Mouse (Mus musculus): ENCODE measurements at regions not wholly inside any gene's neighbourhood (a gene's known extent, or its start where the extent isn't known, plus 50 kb on each side); places are given as distances from the start of the nearest gene placed in this dataset.

- no peak for DNase-seq (ENCODE audit: low read depth)
These were observed 385.3 kb upstream of the Tnc start for GRCm38 (mm10) chr4:64432097-64432496.

DNA sequence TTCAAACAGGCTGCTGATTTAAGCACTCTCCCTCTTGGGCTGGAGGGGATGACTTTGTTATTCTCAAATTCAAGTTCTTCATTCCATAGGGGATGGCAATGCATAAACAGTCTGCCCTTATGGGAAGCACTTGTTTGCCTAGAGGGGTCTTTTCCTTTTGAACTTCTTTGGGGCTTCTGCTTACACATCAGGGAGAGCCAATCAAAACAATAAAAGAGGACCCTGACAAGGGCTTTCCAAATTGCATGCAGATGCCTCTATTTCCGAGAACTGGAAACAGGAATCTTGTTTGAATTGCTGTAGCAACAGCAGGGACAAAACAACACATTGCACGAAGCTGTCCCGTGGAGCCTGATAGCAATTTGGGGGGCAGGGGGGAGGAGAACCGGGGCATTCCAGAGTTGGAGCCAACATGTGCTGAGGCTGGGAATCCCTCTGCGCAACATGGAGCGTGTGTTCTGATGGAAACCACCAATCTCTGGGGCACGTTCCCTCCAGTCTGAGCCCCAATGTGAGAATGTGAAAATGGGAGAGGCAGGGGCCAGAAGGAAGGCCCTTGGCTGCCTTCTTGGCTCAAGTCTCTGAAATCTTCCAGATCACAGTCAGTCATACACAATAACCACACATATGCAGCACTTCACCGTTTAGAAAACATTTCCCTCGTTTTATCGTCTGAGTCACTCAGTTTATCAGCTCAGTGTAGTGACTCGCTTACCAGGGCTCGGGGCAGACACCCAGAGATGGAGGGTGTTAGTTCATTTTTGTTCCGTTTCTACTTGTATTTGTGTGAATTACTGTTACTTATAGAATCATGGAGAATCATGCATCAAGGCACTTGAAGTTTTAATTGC, 391.2 kb upstream of the Tnc start:
- DNase-seq (ENCODE audit: low read depth), result no peak

GRCm38 (mm10) chr4:64451442-64451841, 404.6 kb upstream of the Tnc start:
- no peak for DNase-seq (ENCODE audit: low read depth)

DNA sequence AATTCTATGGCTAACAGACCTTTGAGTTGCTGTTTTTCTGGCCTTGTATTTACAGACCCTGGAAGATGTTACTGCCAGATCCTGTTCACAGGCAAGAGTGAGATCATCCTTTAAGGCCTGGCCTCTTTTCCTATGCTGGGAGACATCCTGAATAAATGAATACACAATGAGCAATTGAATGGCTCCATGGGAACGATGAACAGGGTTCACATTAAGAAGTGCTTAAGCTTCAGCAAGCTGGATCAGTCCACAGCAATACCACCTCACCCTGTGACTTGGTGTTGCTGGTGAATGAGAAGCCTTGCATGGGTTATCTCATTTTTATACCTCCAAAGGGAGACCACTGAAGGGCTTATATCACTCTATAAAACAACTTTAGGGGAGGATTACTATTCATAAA, 405.1 kb upstream of the Tnc start:
- no peak for DNase-seq (ENCODE audit: low read depth)

GRCm38 (mm10) chr4:64492260-64492962, 445.6 kb upstream of the Tnc start:
- no peak for DNase-seq (ENCODE audit: low read depth)

DNA sequence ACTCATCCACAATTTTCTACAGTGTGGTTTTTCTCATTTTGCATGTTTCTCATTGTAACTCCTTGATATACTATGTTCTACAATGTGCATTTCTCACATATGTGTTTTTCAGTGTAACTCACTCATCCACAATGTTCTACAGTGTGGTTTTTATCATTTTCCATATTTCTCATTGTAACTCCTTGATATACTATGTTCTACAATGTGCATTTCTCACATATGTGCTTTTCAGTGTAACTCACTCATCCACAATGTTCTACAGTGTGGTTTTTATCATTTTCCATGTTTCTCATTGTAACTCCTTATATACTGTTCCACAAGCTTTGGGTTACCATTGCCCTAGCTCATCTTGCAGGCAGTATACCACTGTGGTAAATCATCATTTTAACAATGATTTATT, 450.9 kb upstream of the Tnc start:
- peak; percentile 63 for DNase-seq (ENCODE audit: low read depth)

GRCm38 (mm10) chr4:64500635-64501395, 454.0 kb upstream of the Tnc start:
- no peak for DNase-seq (ENCODE audit: low read depth)

- DNase-seq (ENCODE audit: low read depth), result no peak
These were observed 475.1 kb upstream of the Tnc start for GRCm38 (mm10) chr4:64521883-64522282.

- DNase-seq (ENCODE audit: low read depth), result no peak
These were observed 481.0 kb upstream of the Tnc start for GRCm38 (mm10) chr4:64527724-64528332.

DNA sequence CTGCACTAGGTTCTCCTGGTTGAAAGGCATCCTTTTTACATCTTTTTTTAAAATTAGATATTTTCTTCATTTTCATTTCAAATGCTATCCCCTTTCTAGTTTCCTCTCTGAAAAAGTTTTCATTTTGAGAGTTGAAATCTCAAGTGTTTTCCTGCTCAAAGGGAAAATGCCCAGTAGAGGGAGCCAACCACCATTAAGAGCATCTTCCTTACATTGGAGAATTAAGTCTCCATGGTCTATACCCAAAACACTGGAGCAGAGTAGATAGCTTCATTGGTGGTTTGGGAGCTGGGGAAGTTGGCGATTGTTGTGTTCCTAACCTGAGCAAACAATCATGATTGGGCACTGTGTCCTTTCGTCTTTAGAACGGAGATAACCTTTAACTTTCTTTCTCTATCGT, 483.8 kb upstream of the Tnc start:
- DNase-seq (ENCODE audit: low read depth), result peak; percentile 0

DNA sequence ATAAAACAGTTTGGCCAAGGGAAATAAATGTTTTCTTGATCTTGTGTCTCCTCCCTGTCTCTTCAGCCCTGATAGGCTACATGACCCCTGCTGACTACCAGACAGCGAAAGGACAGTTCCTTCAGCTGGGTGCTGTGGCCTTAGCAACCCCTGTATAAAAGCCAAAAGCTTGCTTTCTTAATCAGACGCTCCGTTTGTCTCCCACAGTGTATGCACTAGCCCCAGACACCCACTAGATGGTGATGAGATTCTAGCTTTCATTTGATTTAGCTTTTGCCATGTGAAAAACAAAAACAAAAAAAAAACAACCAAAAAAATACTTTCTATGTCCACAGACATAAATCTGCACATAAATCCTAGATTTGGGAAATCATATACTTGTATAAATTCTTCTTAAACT, 486.2 kb upstream of the Tnc start:
- DNase-seq (ENCODE audit: low read depth), result no peak

DNA sequence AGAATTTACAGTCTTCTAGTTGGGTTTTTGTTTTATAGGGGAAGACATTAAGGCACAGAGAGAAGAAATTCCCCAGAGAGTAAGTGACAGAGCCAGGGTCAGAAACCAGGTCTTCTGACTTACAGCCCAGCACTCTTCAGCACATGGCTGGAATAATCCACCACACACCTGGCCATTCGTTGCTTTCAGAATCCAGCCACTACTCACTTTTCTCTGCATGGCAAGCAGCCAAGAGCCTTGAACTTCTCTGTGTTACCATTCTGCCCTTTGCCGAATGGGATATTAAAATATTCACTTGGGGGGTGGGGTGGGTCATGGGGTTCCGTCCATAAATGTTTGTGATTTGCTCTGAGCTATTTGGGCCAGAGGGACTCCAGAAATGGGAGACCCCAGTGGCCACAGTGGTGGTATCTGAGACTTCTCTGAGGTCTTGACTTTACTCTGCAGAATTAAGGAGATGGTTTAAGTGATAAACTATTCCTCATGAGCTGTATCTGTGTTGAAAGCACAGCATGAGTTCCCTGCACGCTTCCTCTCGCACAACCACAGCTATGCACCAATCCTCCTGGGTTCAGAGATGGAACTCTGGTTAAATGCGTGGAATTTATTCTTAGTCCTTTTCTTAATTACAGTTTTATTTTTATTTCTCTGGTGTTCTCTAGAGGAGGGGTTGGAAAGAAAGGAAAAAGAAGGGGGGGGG, 488.9 kb upstream of the Tnc start:
- no peak for DNase-seq (ENCODE audit: low read depth)

- DNase-seq (ENCODE audit: low read depth), result no peak
These were observed 491.2 kb upstream of the Tnc start for GRCm38 (mm10) chr4:64538009-64538408.

DNA sequence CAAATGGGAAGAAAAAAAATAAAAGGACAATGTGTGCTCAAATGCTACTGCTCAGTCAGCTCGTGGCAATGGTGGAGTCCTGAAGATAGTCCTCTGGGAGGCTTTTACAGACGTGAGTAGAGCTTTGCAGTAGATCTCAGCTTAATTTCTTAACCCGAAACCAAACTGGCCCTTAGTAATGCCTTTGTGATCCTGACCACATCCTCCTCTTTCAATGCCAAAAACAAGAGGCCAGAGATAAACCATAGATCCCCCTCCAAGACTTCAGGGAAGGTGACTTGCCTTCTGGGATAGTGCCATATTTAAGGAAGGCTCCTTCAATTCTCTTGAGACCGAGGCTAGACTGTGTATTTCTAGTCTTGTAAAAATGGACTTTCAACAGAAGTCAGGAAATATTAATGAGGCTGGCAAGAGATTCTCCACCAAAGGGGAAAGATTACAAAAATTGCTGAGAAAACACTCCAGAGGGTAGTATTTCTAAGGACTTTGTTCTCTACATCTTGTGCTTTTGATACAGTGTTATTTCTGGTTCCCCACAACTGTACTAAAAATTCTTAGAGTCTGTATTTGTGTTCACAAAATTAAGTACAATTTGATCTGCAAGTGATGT, 497.9 kb upstream of the Tnc start:
- DNase-seq (ENCODE audit: low read depth), result no peak

GRCm38 (mm10) chr4:64546386-64546785, 499.6 kb upstream of the Tnc start:
- no peak for DNase-seq (ENCODE audit: low read depth)

- DNase-seq (ENCODE audit: low read depth), result no peak
These were observed 515.7 kb upstream of the Tnc start for GRCm38 (mm10) chr4:64562511-64562910.

DNA sequence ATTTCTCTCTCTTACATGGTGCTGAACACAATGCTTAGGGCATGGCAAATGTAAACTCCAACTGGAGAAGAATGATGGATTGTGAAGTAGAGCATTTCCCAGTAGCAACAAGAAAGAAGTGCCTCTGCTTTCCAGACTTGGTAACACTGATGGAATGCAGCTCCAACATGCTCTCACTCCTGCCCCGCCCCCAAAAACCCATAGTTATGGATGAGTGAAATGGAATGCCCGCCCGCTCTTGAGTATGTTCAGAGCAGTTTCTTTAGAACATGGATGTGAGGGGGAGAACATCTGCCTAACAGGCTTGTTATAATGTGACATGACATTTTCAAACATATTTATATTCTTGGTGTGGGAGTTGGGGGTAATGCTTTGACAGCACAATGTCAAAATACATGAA, 517.2 kb upstream of the Tnc start:
- no peak for DNase-seq (ENCODE audit: low read depth)

- DNase-seq (ENCODE audit: low read depth), result no peak
These were observed 523.9 kb upstream of the Tnc start for GRCm38 (mm10) chr4:64570666-64571065.

DNA sequence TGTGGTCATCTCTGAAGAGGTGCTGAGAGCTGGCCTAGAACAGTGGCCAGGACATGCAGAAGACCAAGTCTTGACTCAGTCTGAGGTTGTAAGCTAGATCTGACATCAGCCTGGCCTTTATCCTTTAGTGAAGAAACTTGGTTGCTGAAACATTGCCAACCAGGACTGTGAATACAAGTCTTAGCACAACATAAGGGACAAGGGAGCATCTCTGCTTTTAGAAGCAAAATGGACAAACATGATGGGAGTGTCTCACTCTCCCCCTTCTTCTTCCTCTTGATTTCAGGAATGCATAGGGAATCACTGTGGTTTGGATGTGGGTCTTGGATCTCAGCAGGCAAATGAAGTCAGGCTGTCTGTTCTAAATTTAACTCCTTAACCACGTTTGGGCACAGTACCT, 529.1 kb upstream of the Tnc start:
- no peak for DNase-seq (ENCODE audit: low read depth)

- DNase-seq (ENCODE audit: low read depth), result no peak
These were observed 528.9 kb upstream of the Pappa start for GRCm38 (mm10) chr4:64595014-64595599.

DNA sequence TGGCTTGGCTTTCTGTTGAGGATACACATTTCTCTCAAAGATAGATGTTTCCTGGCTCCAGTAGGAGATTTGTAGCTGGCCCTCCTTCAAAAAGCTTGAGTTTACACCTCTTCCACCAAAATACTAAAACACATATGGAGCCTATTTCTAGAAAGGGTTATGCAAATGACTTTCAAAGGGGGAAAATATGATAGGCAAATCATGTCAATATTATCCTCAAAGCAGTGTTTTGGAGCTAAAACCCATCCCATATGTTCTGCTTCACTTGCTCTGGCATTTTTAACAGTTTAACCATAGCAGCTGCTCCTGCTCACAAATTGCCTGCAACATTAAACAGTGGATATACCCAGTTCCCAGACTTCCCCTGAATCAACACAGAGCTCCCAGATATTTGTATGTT, 525.5 kb upstream of the Pappa start:
- DNase-seq (ENCODE audit: low read depth), result no peak

All from c-Kit-positive CD71-negative TER-119-negative erythroid progenitor cells, embryonic 14.5 days (primary cell).